Mouse (Mus musculus): ENCODE data around the gene Ctxn1.

DNA sequence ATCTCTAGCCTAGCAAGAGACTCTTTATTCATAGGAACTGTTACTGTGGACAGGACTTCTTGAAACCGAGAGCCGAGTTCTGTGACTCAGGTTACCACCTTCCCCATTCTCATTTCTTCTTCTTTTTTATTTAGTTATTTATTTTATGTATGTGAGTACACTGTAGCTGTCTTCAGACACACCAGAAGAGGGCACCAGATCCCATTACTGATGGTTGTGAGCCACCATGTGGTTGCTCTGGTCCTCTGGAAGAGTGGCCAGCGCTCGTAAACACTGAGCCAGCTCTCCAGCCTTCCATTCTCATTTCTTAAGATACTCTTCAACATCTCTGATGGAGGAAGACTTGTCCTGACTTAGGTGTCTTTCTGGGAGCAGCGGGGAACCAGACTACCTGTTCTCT, 33.7 kb upstream of the Ctxn1 start:
- TF ChIP-seq CTCF (IDR thresholded peaks at IDR 0.05; ENCODE audit: extremely low read depth, insufficient read length, insufficient replicate concordance, low read depth, low read length) (no peak), POLR2A (IDR thresholded peaks at IDR 0.05; ENCODE audit: low read depth, low read length) (no peak)

Measured in small intestine, adult 2 months (tissue).